Mouse (Mus musculus): ENCODE measurements around the gene Gm14151.
A peak's percentile ranks its signal among the peaks of the same experiment; 100 is the strongest.
"Not testable (repeated sequence)": the region's sequence is repeated elsewhere in the genome, so short reads cannot be mapped to it uniquely, and the experiment has no call there.

Gene Gm14151

DNA sequence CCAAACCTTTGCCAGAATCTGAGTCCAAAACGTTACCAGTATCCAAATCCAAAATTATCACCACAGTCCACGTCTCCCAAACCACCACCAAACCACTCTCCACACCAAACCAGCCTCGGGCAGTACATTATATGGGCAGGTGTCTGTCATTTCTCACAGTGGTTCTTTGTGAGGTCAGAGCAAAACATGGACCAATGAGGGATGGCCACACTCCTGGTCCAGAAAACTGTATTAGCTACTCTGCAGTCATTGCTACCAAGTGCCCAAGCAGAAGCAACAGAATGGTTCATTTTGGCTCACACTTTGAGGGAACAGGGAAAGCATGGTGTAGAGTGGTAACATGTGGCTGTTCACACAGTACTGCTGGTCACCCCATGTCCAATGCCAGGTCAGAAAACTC lies at the start of gene Gm14151:
Gm14151 (minus strand) TSS at position 101 of the 400 bp plus-strand sequence.
- not testable (repeated sequence) for DNase-seq (ENCODE audit: low spot score in 2 of 2)

DNA sequence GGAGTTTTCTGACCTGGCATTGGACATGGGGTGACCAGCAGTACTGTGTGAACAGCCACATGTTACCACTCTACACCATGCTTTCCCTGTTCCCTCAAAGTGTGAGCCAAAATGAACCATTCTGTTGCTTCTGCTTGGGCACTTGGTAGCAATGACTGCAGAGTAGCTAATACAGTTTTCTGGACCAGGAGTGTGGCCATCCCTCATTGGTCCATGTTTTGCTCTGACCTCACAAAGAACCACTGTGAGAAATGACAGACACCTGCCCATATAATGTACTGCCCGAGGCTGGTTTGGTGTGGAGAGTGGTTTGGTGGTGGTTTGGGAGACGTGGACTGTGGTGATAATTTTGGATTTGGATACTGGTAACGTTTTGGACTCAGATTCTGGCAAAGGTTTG lies 5.8 kb upstream of the Gm14151 start, which contains the start of gene Gm14147:
Gm14147 (plus strand) TSS at position 301 of the 400 bp plus-strand sequence.
- not testable (repeated sequence) for DNase-seq (ENCODE audit: low spot score in 2 of 2)

- no peak for DNase-seq (ENCODE audit: low spot score in 2 of 2)
Measured at GRCm38 (mm10) chr2:151056637-151057036, 35.5 kb downstream of the Gm14151 start.

DNA sequence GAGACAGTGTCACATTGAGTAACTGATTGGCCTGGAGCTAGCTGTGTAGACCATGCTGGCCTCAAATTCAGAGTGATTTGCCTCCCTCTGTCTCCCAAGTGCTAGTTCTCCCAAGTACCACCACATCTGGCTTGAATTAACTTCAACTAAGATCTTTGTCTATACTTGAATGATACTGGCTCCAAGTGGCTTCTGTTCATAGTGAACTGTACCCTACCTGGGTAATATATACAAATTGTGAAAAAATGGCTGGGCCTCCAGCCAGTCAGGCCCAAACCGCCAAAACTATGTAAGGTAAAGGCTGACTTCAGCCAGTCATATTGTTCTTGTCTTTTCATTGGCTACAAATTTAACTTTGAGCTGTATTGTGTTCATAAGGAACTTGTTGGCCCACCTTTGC lies 51.7 kb downstream of the Gm14151 start:
- DNase-seq (ENCODE audit: low spot score in 2 of 2): no peak

DNA sequence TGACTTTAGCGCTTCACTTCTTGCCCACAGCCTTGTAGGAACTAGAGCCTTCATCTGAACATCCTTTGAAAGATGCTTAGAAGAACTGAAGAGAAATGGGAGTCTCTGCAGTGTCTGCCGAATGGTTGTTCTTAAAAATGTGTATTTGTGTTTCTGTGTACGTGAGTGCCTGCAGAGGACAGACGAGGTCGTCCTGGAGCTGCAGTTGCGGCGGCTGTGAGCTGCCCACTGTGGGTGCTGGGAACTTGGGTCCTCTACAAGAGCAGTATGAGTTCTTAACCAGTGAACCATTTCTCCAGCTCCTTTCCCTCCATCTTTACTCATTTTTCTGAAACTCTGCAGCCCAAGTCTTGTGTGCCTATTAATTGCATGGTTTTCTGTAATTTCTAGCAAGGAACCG lies 52.4 kb downstream of the Gm14151 start:
- peak in 1 of 2 experiments; percentile 6 for DNase-seq (ENCODE audit: low spot score in 2 of 2)

DNA sequence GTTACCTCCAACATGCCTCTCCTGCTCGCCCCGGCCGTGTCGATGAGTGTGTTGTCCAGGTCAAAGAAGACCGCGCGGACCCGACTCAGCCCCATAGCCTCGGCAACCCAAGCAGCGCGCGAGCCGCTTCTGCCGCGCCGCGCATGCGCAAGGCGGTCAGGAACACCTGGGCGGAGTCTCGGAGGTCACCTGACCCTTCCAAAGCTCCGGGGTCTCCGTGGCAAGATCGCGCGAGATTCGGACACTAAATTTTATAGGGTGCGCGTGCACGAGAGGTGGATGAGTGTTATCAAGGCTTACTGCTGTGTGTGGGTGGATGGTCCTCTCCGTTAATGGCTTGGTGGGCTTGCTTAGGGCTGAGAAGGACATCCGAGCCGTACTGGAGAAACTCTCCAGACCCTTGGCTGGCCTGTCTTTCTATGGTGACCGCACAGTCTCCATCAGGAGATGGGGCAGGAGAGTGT lies 52.9 kb downstream of the Gm14151 start, which contains the start of the genes Ninl and Nanp:
Ninl (minus strand) TSS at position 151 of the 464 bp plus-strand sequence.
Nanp (minus strand) TSS at position 167 of the 464 bp plus-strand sequence.
- peak; percentile 92 to 93 for DNase-seq (ENCODE audit: low spot score in 2 of 2)

- DNase-seq (ENCODE audit: low spot score in 2 of 2): no peak
Measured at GRCm38 (mm10) chr2:151038811-151039222, 53.3 kb downstream of the Gm14151 start.

- no peak for DNase-seq (ENCODE audit: low spot score in 2 of 2)
Measured at GRCm38 (mm10) chr2:151037876-151038552, 54.1 kb downstream of the Gm14151 start.

GRCm38 (mm10) chr2:151037292-151037691 lies 54.9 kb downstream of the Gm14151 start:
- DNase-seq (ENCODE audit: low spot score in 2 of 2): no peak

All from natural killer cell, adult 2 months (primary cell).